Mouse (Mus musculus): ENCODE data around the gene Zup1.
"Not testable (repeated sequence)": the region's sequence is repeated elsewhere in the genome, so short reads cannot be mapped to it uniquely, and the experiment has no call there.

Gene Zup1

GRCm38 (mm10) chr10:33950803-33951583 lies at the start of gene Zup1:
Gene Zup1 (minus strand): TSS chr10:33951269.
- peak; percentile 79 for DNase-seq (ENCODE audit: low spot score)

- no peak for DNase-seq (ENCODE audit: low spot score)
These were observed 47.3 kb upstream of the Zup1 start for GRCm38 (mm10) chr10:33998397-33998796.

GRCm38 (mm10) chr10:33996686-33997085 lies 45.6 kb upstream of the Zup1 start:
- DNase-seq (ENCODE audit: low spot score) = not testable (repeated sequence)

- peak; percentile 46 for DNase-seq (ENCODE audit: low spot score)
These were observed 35.7 kb upstream of the Zup1 start for GRCm38 (mm10) chr10:33986771-33987170.

GRCm38 (mm10) chr10:33974781-33975494 lies 23.9 kb upstream of the Zup1 start:
- no peak for DNase-seq (ENCODE audit: low spot score)

GRCm38 (mm10) chr10:33952509-33952908 lies 1.4 kb upstream of the Zup1 start:
- DNase-seq (ENCODE audit: low spot score) = no peak

GRCm38 (mm10) chr10:33946336-33946735 lies 4.7 kb downstream of the Zup1 start:
- no peak for DNase-seq (ENCODE audit: low spot score)

- DNase-seq (ENCODE audit: low spot score) = no peak
These were observed 5.7 kb downstream of the Zup1 start for GRCm38 (mm10) chr10:33945390-33945789.

GRCm38 (mm10) chr10:33940702-33941101 lies 10.4 kb downstream of the Zup1 start:
- DNase-seq (ENCODE audit: low spot score) = no peak

- DNase-seq (ENCODE audit: low spot score) = no peak
These were observed 45.6 kb downstream of the Zup1 start for GRCm38 (mm10) chr10:33905489-33905888.

GRCm38 (mm10) chr10:33904530-33905481 lies 46.3 kb downstream of the Zup1 start, which contains the start of gene Rsph4a:
Gene Rsph4a (plus strand): TSS chr10:33905111.
- DNase-seq (ENCODE audit: low spot score) = no peak

GRCm38 (mm10) chr10:33901520-33901919 lies 49.5 kb downstream of the Zup1 start:
- DNase-seq (ENCODE audit: low spot score) = not testable (repeated sequence)

- DNase-seq (ENCODE audit: low spot score) = not testable (repeated sequence)
These were observed 68.7 kb downstream of the Zup1 start for GRCm38 (mm10) chr10:33882411-33882810.

- DNase-seq (ENCODE audit: low spot score) = no peak
These were observed 78.2 kb downstream of the Zup1 start for GRCm38 (mm10) chr10:33872672-33873398.

- no peak for DNase-seq (ENCODE audit: low spot score)
These were observed 80.6 kb downstream of the Zup1 start for GRCm38 (mm10) chr10:33870441-33870840.
